Comparison of ENCODE assay signal across 10 mouse cellular contexts in genomic region chr1:169916659-169917058, GRCm38 (mm10). TPM values are rescaled to one million over a fixed set of nuclear protein-coding genes. Genes with fewer than 3 reads are reported as not detected.
A peak's percentile ranks its signal among the peaks of the same experiment; 100 is the strongest.
DNase-seq lines count a peak whose midpoint lies in the region; ATAC-seq lines count a peak whose summit lies in the region.
"Had no signal": no experiment of that assay in that cellular context is flagged by ENCODE, and none has a peak within 500 bp of the region (broad histone marks: within the 10 kb centered on the region; RNA-seq: fewer than 3 reads in every experiment).

No protein-coding gene starts in this region.

- no peaks in the 10 kb centered on the region for H3K9me3 ChIP-seq in heart, embryonic 15.5 days (replicated peaks)
- no peaks in the 10 kb centered on the region for H3K9me3 ChIP-seq in kidney, embryonic 15.5 days (replicated peaks)
- H3K9me3 ChIP-seq: heart, embryonic 13.5 days; megakaryocyte, embryonic 14.5 days had no signal

- H3K4me2 ChIP-seq in heart, embryonic 15.5 days = no peak overlapping the region
- no peak overlapping the region for H3K4me2 ChIP-seq in kidney, embryonic 15.5 days
- H3K4me2 ChIP-seq: heart, embryonic 13.5 days had no signal

- DNase-seq in kidney, postnatal 10 days = peak; percentile 30
- no peak for DNase-seq in kidney, postnatal 14 days
- DNase-seq in embryo, embryonic 11 days = peak; percentile 41
- DNase-seq in mesoderm, embryonic 11.5 days (ENCODE audit: low read depth, low spot score) = peak; percentile 52
- DNase-seq in kidney, adult 9 months = no peak
- no peak for DNase-seq in B cell, adult 2 months

- peaks cover 7% of the 10 kb centered on the region for H3K4me1 ChIP-seq in heart, embryonic 15.5 days (replicated peaks)
- 0 out of 2 replicates have a peak, but pooled peaks cover 4% of the 10 kb centered on the region for H3K4me1 ChIP-seq in kidney, embryonic 15.5 days

- H3K27ac ChIP-seq in heart, embryonic 15.5 days = no peak overlapping the region
- no peak overlapping the region for H3K27ac ChIP-seq in kidney, embryonic 15.5 days
- H3K27ac ChIP-seq: heart, embryonic 13.5 days had no signal

- no peaks in the 10 kb centered on the region for H3K36me3 ChIP-seq in heart, embryonic 15.5 days
- no peaks in the 10 kb centered on the region for H3K36me3 ChIP-seq in kidney, embryonic 15.5 days
- H3K36me3 ChIP-seq: heart, embryonic 13.5 days had no signal

- WGBS in heart, embryonic 15.5 days = 31% methylated on average over 7 of the region's 7 CpGs
- 28% methylated on average over 7 of the region's 7 CpGs for WGBS in kidney, embryonic 15.5 days

- ATAC-seq in heart, embryonic 15.5 days (replicated peaks; ENCODE audit: insufficient number of reproducible peaks, insufficient read depth, low FRiP score, low read depth) = peak; percentile 34; the same call in 1 of the 2 replicates
- no peak for ATAC-seq in kidney, embryonic 15.5 days (replicated peaks; ENCODE audit: low FRiP score)

- peaks cover 10% of the 10 kb centered on the region for H3K27me3 ChIP-seq in heart, embryonic 15.5 days
- peaks cover 15% of the 10 kb centered on the region for H3K27me3 ChIP-seq in kidney, embryonic 15.5 days

- H3K4me3 ChIP-seq in heart, embryonic 15.5 days = no peak overlapping the region
- no peak overlapping the region for H3K4me3 ChIP-seq in kidney, embryonic 15.5 days (replicated peaks)
- H3K4me3 ChIP-seq: heart, embryonic 13.5 days; megakaryocyte, embryonic 14.5 days had no signal

- H3K9ac ChIP-seq in heart, embryonic 15.5 days = no peak overlapping the region
- H3K9ac ChIP-seq in kidney, embryonic 15.5 days = no peak overlapping the region
- H3K9ac ChIP-seq: heart, embryonic 13.5 days had no signal

RNA-seq across cellular contexts. Expression of gene Ccdc190, which starts 11.8 kb away (rescaled TPM):
- not detected in 2 replicates for polyA plus RNA-seq in heart, embryonic 15.5 days (2015; fragmentation: Nextera tagmentation; extraction: Ambion mirVana)
- polyA plus RNA-seq in kidney, embryonic 15.5 days (2015; fragmentation: Nextera tagmentation; extraction: Ambion mirVana) = not detected in 2 replicates
- polyA plus RNA-seq: heart, embryonic 13.5 days had no signal

RNA-seq across cellular contexts. Expression of gene Hsd17b7, which starts 52.4 kb away (rescaled TPM):
- polyA plus RNA-seq in heart, embryonic 15.5 days (2015; fragmentation: Nextera tagmentation; extraction: Ambion mirVana) = 16.7 and 18.1 TPM in 2 replicates
- 12.5 and 13.9 TPM in 2 replicates for polyA plus RNA-seq in kidney, embryonic 15.5 days (2015; fragmentation: Nextera tagmentation; extraction: Ambion mirVana)

Comparison
In these comparisons a context has a peak if more than half of its experiments do, and no peak if none do; other contexts are left out.
1. DNase-seq: peak in kidney, postnatal 10 days (single experiment), embryo, embryonic 11 days (single experiment) and mesoderm, embryonic 11.5 days (single experiment); none in kidney, postnatal 14 days (single experiment), kidney, adult 9 months (single experiment) and B cell, adult 2 months (0 of 2).